Mouse (Mus musculus) kidney, adult 11 months (tissue): ENCODE data around the gene Fam169a.
"Not testable (repeated sequence)": the region's sequence is repeated elsewhere in the genome, so short reads cannot be mapped to it uniquely, and the experiment has no call there.

Source experiments
- DNase-seq: peaks from one replicate; pipeline ENCODE4 v3.0.0; 2022

Fam169a gene

GRCm38 (mm10) chr13:97066649-97067550, at the start of gene Fam169a:
Fam169a (plus strand) TSS chr13:97067286.
- no peak for DNase-seq

GRCm38 (mm10) chr13:97017711-97018110, 49.4 kb upstream of the Fam169a start:
- no peak for DNase-seq

GRCm38 (mm10) chr13:97020122-97020521, 47.0 kb upstream of the Fam169a start:
- no peak for DNase-seq

GRCm38 (mm10) chr13:97021906-97022305, 45.2 kb upstream of the Fam169a start:
- no peak for DNase-seq

GRCm38 (mm10) chr13:97030075-97030474, 37.0 kb upstream of the Fam169a start:
- DNase-seq, result no peak

GRCm38 (mm10) chr13:97034262-97034661, 32.8 kb upstream of the Fam169a start, which contains the start of gene 1700029F12Rik:
1700029F12Rik (minus strand) TSS chr13:97034362.
- no peak for DNase-seq

- DNase-seq, result peak; percentile 63
Measured at GRCm38 (mm10) chr13:97051158-97051557, 15.9 kb upstream of the Fam169a start.

GRCm38 (mm10) chr13:97052667-97053066, 14.4 kb upstream of the Fam169a start:
- DNase-seq, result no peak

- peak; percentile 8 for DNase-seq
Measured at GRCm38 (mm10) chr13:97053844-97054243, 13.2 kb upstream of the Fam169a start.

GRCm38 (mm10) chr13:97057817-97058216, 9.3 kb upstream of the Fam169a start:
- DNase-seq, result no peak

GRCm38 (mm10) chr13:97059746-97060145, 7.3 kb upstream of the Fam169a start:
- DNase-seq, result no peak

- no peak for DNase-seq
Measured at GRCm38 (mm10) chr13:97060331-97060730, 6.8 kb upstream of the Fam169a start.

- no peak for DNase-seq
Measured at GRCm38 (mm10) chr13:97062151-97062550, 4.9 kb upstream of the Fam169a start.

- no peak for DNase-seq
Measured at GRCm38 (mm10) chr13:97063431-97063830, 3.7 kb upstream of the Fam169a start.

- DNase-seq, result no peak
Measured at GRCm38 (mm10) chr13:97064413-97064812, 2.7 kb upstream of the Fam169a start.

GRCm38 (mm10) chr13:97064844-97065621, 2.1 kb upstream of the Fam169a start:
- DNase-seq, result not testable (repeated sequence)

GRCm38 (mm10) chr13:97067691-97068090, 605 bp downstream of the Fam169a start:
- DNase-seq, result no peak

- DNase-seq, result no peak
Measured at GRCm38 (mm10) chr13:97068151-97068550, 1.1 kb downstream of the Fam169a start.

- no peak for DNase-seq
Measured at GRCm38 (mm10) chr13:97070931-97071625, 4.0 kb downstream of the Fam169a start.

- DNase-seq, result no peak
Measured at GRCm38 (mm10) chr13:97071626-97072241, 4.6 kb downstream of the Fam169a start.

- no peak for DNase-seq
Measured at GRCm38 (mm10) chr13:97073497-97073896, 6.4 kb downstream of the Fam169a start.

GRCm38 (mm10) chr13:97077556-97077955, 10.5 kb downstream of the Fam169a start:
- DNase-seq, result no peak

- DNase-seq, result no peak
Measured at GRCm38 (mm10) chr13:97080201-97080600, 13.1 kb downstream of the Fam169a start.
